Mouse (Mus musculus): ENCODE results near the gene Trpm3. TPM values are rescaled to one million over a fixed set of nuclear protein-coding genes. Genes with fewer than 3 reads are reported as not detected.

The Trpm3 gene
- polyA plus RNA-seq, 1 experiment from 2014 or later: 1.7 TPM

DNA sequence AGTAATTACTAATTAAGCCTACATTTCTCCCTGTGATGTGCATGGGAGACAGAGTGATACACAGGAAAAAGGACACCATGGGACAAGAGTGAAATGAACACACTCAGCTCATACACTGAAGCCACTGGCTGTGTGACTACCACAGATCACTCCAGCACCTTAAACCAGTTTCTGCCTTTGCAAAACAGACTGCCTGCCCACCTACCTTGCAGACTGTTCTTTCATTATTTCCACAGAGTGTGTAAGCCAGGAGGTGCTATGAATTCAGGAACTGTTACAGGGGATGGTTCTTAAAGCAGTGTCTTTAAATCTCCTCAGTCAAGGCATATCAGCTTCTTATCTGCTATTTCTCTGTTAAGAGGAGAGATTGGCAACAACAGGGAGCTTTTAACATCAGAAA is 642.7 kb downstream of the Trpm3 start:
- Histone ChIP-seq H3K9ac (no peak overlapping the region), H3K4me3 (no peak overlapping the region), H3K4me2 (no peak overlapping the region), H3K27ac (no peak overlapping the region), H3K9me3 (no peaks in the 10 kb centered on the region), H3K27me3 (no peaks in the 10 kb centered on the region), H3K36me3 (no peaks in the 10 kb centered on the region), H3K4me1 (no peaks in the 10 kb centered on the region)
- ATAC-seq (ENCODE audit: insufficient number of reproducible peaks, insufficient read depth, low FRiP score, low TSS enrichment, low read depth): no peak

DNA sequence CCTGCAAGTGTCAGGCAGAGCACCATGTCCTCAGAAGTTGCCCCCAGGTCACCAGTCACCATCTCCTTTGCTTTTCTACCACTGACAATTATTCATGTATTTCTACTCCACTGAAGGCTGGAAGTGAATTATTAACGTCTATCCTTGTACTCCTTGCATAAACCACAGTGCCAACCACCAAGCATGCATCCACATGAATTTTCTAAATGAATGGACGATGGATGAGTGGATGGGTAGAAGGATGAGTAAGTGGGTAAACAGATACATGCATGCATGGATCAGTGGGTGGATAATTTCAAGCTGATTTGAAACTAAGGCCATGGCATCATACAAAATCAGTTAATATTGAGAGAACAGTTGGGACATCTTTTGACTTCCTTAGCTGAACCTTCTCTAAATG is 644.9 kb downstream of the Trpm3 start:
- Histone ChIP-seq H3K27ac (no peak overlapping the region), H3K4me2 (no peak overlapping the region), H3K4me1 (no peaks in the 10 kb centered on the region), H3K9ac (no peak overlapping the region), H3K27me3 (no peaks in the 10 kb centered on the region), H3K4me3 (no peak overlapping the region), H3K9me3 (no peaks in the 10 kb centered on the region), H3K36me3 (no peaks in the 10 kb centered on the region)
- WGBS: 83% methylated on average over 2 of the region's 2 CpGs
- ATAC-seq (ENCODE audit: insufficient number of reproducible peaks, insufficient read depth, low FRiP score, low TSS enrichment, low read depth): no peak

DNA sequence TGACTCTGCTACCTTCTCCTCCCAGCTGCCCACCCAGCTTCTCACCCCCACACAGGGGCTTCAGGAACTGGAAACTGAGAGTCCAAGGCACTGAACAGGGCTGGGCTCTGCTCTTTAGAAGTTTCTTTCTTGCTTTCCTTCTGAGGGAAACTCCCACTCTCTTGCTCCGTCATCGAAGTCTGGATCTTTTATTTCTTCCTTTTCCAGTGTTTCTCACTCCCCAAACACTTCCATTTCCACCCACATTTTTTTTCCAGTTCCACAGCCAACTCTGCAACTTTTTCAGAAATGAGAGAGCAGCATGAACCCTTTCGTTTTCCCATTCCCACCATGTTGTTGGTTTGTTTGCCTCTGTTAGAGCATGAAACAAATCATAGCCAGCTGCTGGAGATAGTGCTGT is 650.9 kb downstream of the Trpm3 start:
- no peaks in the 10 kb centered on the region for H3K36me3 ChIP-seq
- no peak overlapping the region for H3K27ac ChIP-seq
- H3K4me1 ChIP-seq: no peaks in the 10 kb centered on the region
- no peak overlapping the region for H3K9ac ChIP-seq
- no peak overlapping the region for H3K4me3 ChIP-seq
- no peak for ATAC-seq (ENCODE audit: insufficient number of reproducible peaks, insufficient read depth, low FRiP score, low TSS enrichment, low read depth)
- no peak overlapping the region for H3K4me2 ChIP-seq
- no peaks in the 10 kb centered on the region for H3K9me3 ChIP-seq
- H3K27me3 ChIP-seq: no peaks in the 10 kb centered on the region
- 82% methylated on average over 3 of the region's 3 CpGs for WGBS

DNA sequence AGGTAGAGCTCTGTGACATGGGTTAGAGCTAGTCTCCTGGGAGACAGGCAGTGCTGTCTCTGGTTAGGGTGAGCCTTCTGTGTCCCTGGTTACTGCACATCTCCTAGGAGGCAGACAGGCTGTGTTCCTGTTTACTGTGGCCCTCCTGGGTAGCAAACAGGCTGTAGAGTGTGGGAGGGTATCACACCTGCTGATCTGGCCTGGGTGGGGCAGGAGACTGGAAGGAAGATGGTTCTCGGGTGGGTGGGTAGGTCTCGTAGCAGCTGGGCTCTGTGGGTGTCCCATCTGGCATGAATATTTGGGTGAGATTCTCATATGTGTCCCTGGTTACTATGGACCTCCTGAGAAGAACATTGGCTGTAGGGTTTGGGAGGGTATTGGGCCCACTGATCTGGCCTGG is 658.1 kb downstream of the Trpm3 start:
- 97% methylated on average over 2 of the region's 2 CpGs for WGBS
- Histone ChIP-seq H3K27me3 (no peaks in the 10 kb centered on the region), H3K4me1 (no peaks in the 10 kb centered on the region), H3K9me3 (no peaks in the 10 kb centered on the region), H3K4me3 (no peak overlapping the region), H3K9ac (no peak overlapping the region), H3K27ac (no peak overlapping the region), H3K36me3 (no peaks in the 10 kb centered on the region), H3K4me2 (no peak overlapping the region)
- no peak for ATAC-seq (ENCODE audit: insufficient number of reproducible peaks, insufficient read depth, low FRiP score, low TSS enrichment, low read depth)

DNA sequence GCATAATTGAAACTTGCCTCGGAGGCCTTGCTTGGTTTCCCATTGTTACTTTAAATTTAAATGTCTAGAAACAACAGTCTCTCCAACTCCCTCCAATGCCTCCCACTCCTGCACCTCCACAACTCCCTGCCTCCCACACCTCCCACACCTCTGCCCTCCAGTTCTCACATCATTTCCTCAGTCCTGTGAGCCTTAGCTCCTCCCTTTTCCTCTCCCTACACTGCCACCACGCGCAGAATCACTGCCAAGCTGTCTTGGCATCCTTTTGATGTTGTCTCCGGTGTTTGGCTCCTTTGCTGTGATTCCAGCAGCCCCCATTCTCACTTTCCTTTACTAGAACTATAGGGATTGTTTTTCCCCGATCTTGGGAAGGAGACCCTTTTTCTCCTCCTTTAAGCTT is 661.6 kb downstream of the Trpm3 start:
- H3K4me2 ChIP-seq: no peak overlapping the region
- H3K36me3 ChIP-seq: no peaks in the 10 kb centered on the region
- no peak overlapping the region for H3K4me3 ChIP-seq
- H3K4me1 ChIP-seq: no peaks in the 10 kb centered on the region
- H3K27ac ChIP-seq: no peak overlapping the region
- no peak for ATAC-seq (ENCODE audit: insufficient number of reproducible peaks, insufficient read depth, low FRiP score, low TSS enrichment, low read depth)
- no peaks in the 10 kb centered on the region for H3K27me3 ChIP-seq
- WGBS: 52% methylated on average over 5 of the region's 5 CpGs
- no peaks in the 10 kb centered on the region for H3K9me3 ChIP-seq
- no peak overlapping the region for H3K9ac ChIP-seq

DNA sequence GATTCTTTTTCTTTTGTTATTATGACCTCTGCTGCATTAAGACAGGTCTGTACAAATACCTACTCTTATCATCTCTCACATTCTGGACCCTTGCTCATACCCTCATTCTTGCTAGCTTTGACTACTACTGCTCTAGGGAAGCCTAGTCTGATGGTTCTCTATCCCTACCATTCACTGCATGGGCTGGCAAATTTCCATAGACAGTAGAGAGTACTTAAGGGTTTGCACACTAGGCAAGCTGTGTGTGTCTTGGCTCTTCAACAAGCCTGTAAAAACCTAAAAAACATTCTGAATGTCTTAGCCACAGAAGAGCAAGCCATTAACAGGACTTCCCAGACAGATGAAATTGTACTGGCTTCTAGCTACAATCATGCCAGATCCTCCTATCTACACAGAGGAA is 664.5 kb downstream of the Trpm3 start:
- no peak overlapping the region for H3K9ac ChIP-seq
- H3K4me3 ChIP-seq: no peak overlapping the region
- no peaks in the 10 kb centered on the region for H3K27me3 ChIP-seq
- no peak overlapping the region for H3K27ac ChIP-seq
- no peaks in the 10 kb centered on the region for H3K4me1 ChIP-seq
- ATAC-seq (ENCODE audit: insufficient number of reproducible peaks, insufficient read depth, low FRiP score, low TSS enrichment, low read depth): no peak
- H3K36me3 ChIP-seq: no peaks in the 10 kb centered on the region
- no peaks in the 10 kb centered on the region for H3K9me3 ChIP-seq
- H3K4me2 ChIP-seq: no peak overlapping the region

DNA sequence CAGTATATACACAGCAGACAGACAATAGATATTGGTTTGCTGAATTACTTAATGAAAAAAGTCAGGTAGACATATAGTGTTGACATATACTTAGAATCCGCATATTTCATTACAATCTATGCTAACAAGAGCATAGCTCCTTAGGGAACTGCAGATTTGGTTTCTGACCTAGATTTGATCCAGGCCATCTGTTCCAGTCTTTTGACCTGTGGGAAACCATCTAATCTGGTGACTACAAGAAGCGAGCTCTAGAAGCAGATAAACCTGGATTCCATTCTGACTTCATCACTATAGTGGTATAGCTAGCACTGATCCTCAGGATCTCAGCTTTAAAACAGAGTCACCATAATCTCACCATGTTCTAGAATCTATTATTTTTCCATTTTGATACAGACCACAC is 665.5 kb downstream of the Trpm3 start:
- ATAC-seq (ENCODE audit: insufficient number of reproducible peaks, insufficient read depth, low FRiP score, low TSS enrichment, low read depth): no peak
- Histone ChIP-seq H3K27me3 (no peaks in the 10 kb centered on the region), H3K4me1 (no peaks in the 10 kb centered on the region), H3K36me3 (no peaks in the 10 kb centered on the region), H3K27ac (no peak overlapping the region), H3K9me3 (no peaks in the 10 kb centered on the region), H3K4me3 (no peak overlapping the region), H3K4me2 (no peak overlapping the region), H3K9ac (no peak overlapping the region)
- WGBS: 74% methylated on average over 2 of the region's 2 CpGs

DNA sequence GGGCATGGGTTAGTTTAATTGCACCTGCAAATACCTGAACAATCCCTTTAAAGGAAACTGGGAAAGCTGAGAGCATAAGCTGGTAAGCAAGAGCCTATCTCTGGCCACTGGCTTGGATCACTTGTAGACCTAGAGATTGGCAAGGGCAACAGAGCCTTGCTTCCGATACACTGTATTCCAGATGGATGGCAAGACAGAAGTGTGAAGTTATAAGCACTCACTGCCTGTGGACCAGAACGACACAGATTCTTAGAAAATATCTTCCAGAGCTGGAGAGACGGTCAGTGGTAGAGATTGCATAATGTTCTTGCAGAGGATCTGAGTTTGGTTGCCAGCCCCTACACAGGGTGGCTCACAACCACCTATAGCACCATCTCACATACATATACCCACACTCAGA is 671.4 kb downstream of the Trpm3 start:
- WGBS: 91% methylated on average over 3 of the region's 3 CpGs
- Histone ChIP-seq H3K4me1 (no peaks in the 10 kb centered on the region), H3K27me3 (no peaks in the 10 kb centered on the region), H3K4me2 (no peak overlapping the region), H3K36me3 (no peaks in the 10 kb centered on the region), H3K4me3 (no peak overlapping the region), H3K9ac (no peak overlapping the region), H3K27ac (no peak overlapping the region), H3K9me3 (peaks cover 4% of the 10 kb centered on the region; the same call in 1 of the 2 replicates)
- no peak for ATAC-seq (ENCODE audit: insufficient number of reproducible peaks, insufficient read depth, low FRiP score, low TSS enrichment, low read depth)

DNA sequence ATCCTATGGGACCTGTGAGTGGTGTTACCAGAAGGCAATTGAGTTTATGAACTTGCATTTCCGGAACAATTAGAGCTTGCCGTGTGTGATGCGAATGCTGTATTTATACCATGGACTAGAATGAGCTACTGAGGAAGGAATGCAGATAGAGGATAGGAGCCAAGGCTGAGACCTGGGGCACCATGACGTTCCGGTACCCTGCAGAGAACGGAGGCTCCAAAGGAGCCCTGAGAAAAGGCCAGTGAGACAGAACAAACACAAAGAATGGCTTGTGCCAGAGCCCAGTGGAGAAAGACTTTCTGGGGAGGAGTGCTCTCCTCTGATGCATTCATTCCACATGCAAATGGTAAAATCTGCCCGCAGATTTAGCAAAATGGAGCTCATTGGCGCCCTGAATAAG is 682.9 kb downstream of the Trpm3 start:
- H3K9ac ChIP-seq: no peak overlapping the region
- ATAC-seq (ENCODE audit: insufficient number of reproducible peaks, insufficient read depth, low FRiP score, low TSS enrichment, low read depth): no peak
- no peak overlapping the region for H3K27ac ChIP-seq
- no peak overlapping the region for H3K4me3 ChIP-seq
- H3K4me1 ChIP-seq: no peaks in the 10 kb centered on the region
- no peak overlapping the region for H3K4me2 ChIP-seq
- no peaks in the 10 kb centered on the region for H3K9me3 ChIP-seq
- no peaks in the 10 kb centered on the region for H3K27me3 ChIP-seq
- 77% methylated on average over 8 of the region's 8 CpGs for WGBS
- no peaks in the 10 kb centered on the region for H3K36me3 ChIP-seq

DNA sequence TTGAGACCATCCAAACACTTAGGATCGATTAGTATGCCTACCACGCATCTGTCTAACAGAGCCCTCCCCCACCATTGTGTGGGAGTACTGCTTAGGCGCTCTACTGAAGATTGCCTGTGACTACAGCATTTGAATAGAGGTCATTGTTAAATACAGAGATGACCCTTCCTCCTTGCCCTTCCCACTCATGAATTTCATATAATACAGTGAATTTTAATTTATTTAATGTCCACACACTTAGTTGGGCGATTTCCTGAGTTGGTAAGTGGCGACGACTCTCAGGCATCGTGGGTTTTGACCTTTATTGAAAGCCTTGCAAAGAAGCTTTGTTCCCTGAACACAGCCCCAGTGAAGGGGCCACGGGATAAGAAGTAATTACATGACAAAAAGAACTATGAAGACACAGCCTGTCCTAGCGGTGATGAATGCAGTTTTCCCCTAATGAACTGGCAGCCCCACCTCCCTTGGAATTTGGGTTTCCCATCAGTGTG is 684.7 kb downstream of the Trpm3 start:
- ATAC-seq (ENCODE audit: insufficient number of reproducible peaks, insufficient read depth, low FRiP score, low TSS enrichment, low read depth): no peak

DNA sequence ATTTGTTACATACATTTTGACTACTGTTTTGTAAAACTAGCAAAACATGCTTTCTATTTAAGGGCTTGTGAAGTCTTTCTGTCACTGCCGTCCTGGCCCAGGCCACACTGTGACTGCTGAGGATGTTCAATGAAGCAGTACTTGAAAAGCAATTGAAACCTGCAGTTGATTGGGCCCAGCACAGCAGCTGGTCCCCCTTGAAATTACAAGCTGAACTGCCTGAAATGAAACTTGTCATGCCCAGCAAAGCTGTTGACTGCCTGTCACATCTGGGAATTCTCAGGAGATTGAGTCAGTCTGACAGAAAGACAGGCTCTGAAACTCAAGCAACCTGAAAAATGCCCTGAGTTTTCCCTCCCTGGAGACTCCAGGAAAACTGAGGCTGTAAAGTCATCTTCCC is 687.0 kb downstream of the Trpm3 start:
- H3K9me3 ChIP-seq: no peaks in the 10 kb centered on the region
- H3K27ac ChIP-seq: no peak overlapping the region
- no peak overlapping the region for H3K4me3 ChIP-seq
- no peak overlapping the region for H3K4me2 ChIP-seq
- ATAC-seq (ENCODE audit: insufficient number of reproducible peaks, insufficient read depth, low FRiP score, low TSS enrichment, low read depth): no peak
- H3K27me3 ChIP-seq: no peaks in the 10 kb centered on the region
- 28% methylated on average over 1 of the region's 1 CpGs for WGBS
- H3K4me1 ChIP-seq: no peaks in the 10 kb centered on the region
- no peak overlapping the region for H3K9ac ChIP-seq
- H3K36me3 ChIP-seq: no peaks in the 10 kb centered on the region

More for the DNA sequence above, 684.7 kb downstream of the Trpm3 start:
- Histone ChIP-seq H3K4me3 (no peak overlapping the region), H3K27me3 (no peaks in the 10 kb centered on the region), H3K27ac (no peak overlapping the region), H3K9me3 (no peaks in the 10 kb centered on the region), H3K4me2 (no peak overlapping the region), H3K9ac (no peak overlapping the region), H3K4me1 (no peaks in the 10 kb centered on the region), H3K36me3 (no peaks in the 10 kb centered on the region)
- WGBS: 63% methylated on average over 9 of the region's 9 CpGs

DNA sequence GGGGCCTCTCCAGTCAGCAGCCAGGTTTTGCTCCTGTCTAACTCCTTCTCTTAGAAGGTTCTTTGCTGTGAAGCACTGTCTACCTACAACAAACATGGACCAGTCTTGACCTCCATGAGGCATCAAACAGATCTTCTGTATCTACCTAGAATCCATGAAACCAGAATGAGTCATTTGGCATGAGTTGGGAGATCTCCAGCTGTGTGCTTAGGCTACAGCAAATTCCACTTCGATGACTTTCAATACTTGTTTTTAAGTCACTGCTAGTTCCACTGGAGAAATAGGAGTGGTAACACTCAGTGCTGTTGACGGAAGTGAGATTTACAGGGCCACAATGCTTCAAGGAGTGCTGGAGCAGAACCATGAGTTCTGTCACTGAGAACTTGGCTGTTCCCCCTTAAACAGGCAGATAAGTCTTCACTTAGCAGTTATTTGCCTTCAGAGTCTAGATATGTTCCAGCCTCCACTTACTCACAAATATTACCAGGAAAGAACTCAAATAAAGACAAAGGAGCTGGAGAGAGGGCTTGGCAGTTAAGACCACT is 689.4 kb downstream of the Trpm3 start:
- Histone ChIP-seq H3K9me3 (no peaks in the 10 kb centered on the region), H3K9ac (no peak overlapping the region), H3K27me3 (no peaks in the 10 kb centered on the region), H3K4me2 (no peak overlapping the region), H3K4me1 (no peaks in the 10 kb centered on the region), H3K4me3 (no peak overlapping the region), H3K36me3 (no peaks in the 10 kb centered on the region), H3K27ac (no peak overlapping the region)
- WGBS: 87% methylated on average over 2 of the region's 2 CpGs
- no peak for ATAC-seq (ENCODE audit: insufficient number of reproducible peaks, insufficient read depth, low FRiP score, low TSS enrichment, low read depth)

Measured in embryonic facial prominence, embryonic 13.5 days (tissue).